Comparison of ENCODE assay signal across 10 mouse cellular contexts in the genomic region with DNA sequence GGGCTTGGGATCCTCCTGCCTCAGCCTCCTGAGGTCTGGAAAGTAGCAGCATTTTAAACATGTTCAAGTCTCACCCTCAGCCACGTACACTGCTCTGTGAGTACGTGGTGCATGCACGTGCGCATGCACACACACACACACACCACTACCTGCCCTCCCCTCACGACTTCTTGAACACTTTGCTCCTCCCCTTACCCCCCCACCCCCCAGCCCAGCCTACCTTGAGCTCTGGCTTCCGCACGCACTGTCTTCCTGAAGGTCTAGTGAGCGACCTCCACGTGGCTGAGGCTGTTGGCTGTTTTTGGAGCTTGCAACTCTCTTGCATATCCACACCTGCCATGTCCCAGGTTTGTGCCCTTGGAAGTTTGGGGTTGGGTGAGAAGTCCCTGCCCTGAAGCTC.
"Had no signal": no experiment of that assay in that cellular context is flagged by ENCODE, and none has a peak within 500 bp of the region (broad histone marks: within the 10 kb centered on the region; RNA-seq: fewer than 3 reads in every experiment).

No protein-coding gene starts in this region.

- H3K27ac ChIP-seq: kidney, postnatal 0 days; liver, embryonic 15.5 days; midbrain, embryonic 13.5 days had no signal

- DNase-seq: layer of hippocampus, adult 9-11 months; lung, adult 2 months; lung, postnatal 36 days; right cerebral cortex, postnatal 14 days; thymus, postnatal 36 days had no signal

- H3K36me3 ChIP-seq: liver, embryonic 15.5 days; midbrain, embryonic 13.5 days had no signal

- H3K27me3 ChIP-seq: liver, embryonic 15.5 days; midbrain, embryonic 13.5 days had no signal

- H3K4me2 ChIP-seq: liver, embryonic 11.5 days; liver, embryonic 15.5 days; midbrain, embryonic 13.5 days had no signal

- ATAC-seq: lung, postnatal 0 days; midbrain, embryonic 13.5 days had no signal

- H3K9me3 ChIP-seq: liver, embryonic 15.5 days; midbrain, embryonic 13.5 days had no signal

- H3K9ac ChIP-seq: liver, embryonic 15.5 days; midbrain, embryonic 13.5 days had no signal

- H3K4me3 ChIP-seq: liver, embryonic 15.5 days; midbrain, embryonic 13.5 days had no signal
